Mouse (Mus musculus) limb, embryonic 11.5 days (tissue): ENCODE results near the gene Csdc2. TPM values are rescaled to one million over a fixed set of nuclear protein-coding genes. Genes with fewer than 3 reads are reported as not detected.
"Not testable (repeated sequence)": the region's sequence is repeated elsewhere in the genome, so short reads cannot be mapped to it uniquely, and the experiment has no call there.

Experiments
- ATAC-seq: fragments of 200-750 bp; cut with Nextera tagmentation; 2 replicates; pipeline ENCODE4 v1.8.0; 2017; ENCODE audit warnings: low read depth; ENCODE audit not compliant: insufficient number of reproducible peaks, low FRiP score, low TSS enrichment
- DNase-seq: peaks from one replicate; pipeline ENCODE4 v3.0.0-alpha.2; 2015; ENCODE audit warnings: low spot score
- H3K27ac ChIP-seq: fragments of 300-500 bp; sonication (generic); replicated peaks from 2 replicates; pipeline ENCODE4 v1.5.1; 2014; ENCODE audit warnings: low read depth, mild to moderate bottlenecking, low read length
- H3K27me3 ChIP-seq: fragments of 300-500 bp; sonication (generic); 2 replicates; pipeline ENCODE4 v1.6.1; 2014; ENCODE audit warnings: mild to moderate bottlenecking, low read length, mixed read lengths; ENCODE audit not compliant: control insufficient read depth, insufficient read depth
- H3K36me3 ChIP-seq: fragments of 300-500 bp; sonication (generic); 2 replicates; pipeline ENCODE4 v1.6.1; 2014; ENCODE audit warnings: mild to moderate bottlenecking, low read length, moderate library complexity, mixed read lengths; ENCODE audit not compliant: control insufficient read depth, insufficient read depth
- H3K4me1 ChIP-seq: fragments of 300-500 bp; sonication (generic); 2 replicates; pipeline ENCODE4 v1.6.1; 2014; ENCODE audit warnings: low read length, mixed read lengths; ENCODE audit not compliant: control insufficient read depth, insufficient read depth
- H3K4me2 ChIP-seq: fragments of 300-500 bp; sonication (generic); 2 replicates; pipeline ENCODE4 v1.6.1; 2014; ENCODE audit warnings: low read depth, mild to moderate bottlenecking, moderate library complexity; ENCODE audit not compliant: severe bottlenecking
- H3K4me3 ChIP-seq: fragments of 300-500 bp; sonication (generic); 2 replicates; pipeline ENCODE4 v1.5.1; 2014; ENCODE audit warnings: low read depth, low read length
- H3K9ac ChIP-seq: fragments of 300-500 bp; sonication (generic); 2 replicates; pipeline ENCODE4 v1.6.1; 2014; ENCODE audit warnings: mild to moderate bottlenecking, low read length
- H3K9me3 ChIP-seq: fragments of 300-500 bp; sonication (generic); 2 replicates; pipeline ENCODE4 v1.6.1; 2016; ENCODE audit warnings: low read length; ENCODE audit not compliant: control insufficient read depth
- WGBS: fragments of 180-500 bp; shearing (Covaris S2); extraction: QIAGEN DNeasy Blood & Tissue Kit; methylation state at CpG from one replicate; pipeline ENCODE4 v1.1.7; 2014; 5-methylcytosine and 5-hydroxymethylcytosine counted together
- polyA plus RNA-seq: library from polyadenylated mRNA; unstranded; fragments of >200 nt; fragmentation: Nextera tagmentation; extraction: Ambion mirVana; gene quantifications from 2 replicates; pipeline ENCODE4 v1.2.1, GENCODE M21; 2014

Csdc2 gene
- polyA plus RNA-seq, 1 experiment from 2014 or later: 4.9 TPM

DNA sequence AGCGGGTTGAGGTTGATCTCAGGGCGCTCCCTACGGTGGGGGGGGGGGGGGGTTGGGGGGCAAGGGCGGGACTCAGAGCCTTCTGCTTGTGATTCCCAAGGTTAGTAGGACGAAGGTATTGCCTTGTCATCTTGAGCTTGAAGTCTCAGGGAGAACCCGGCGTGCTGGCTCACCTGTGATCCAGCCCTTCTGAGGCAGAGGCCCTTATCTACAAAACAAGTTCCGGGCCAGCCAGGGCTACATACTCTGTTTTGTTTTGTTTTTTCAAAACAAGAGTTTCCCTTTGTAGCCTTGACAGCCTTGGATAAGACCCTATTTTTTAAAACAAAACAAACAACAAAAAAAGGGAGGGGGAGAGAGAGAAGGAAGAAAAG, 24.5 kb downstream of the Csdc2 start:
- H3K4me1 ChIP-seq: 0 out of 2 replicates have a peak, but pooled peaks cover 3% of the 10 kb centered on the region
- H3K27me3 ChIP-seq: no peaks in the 10 kb centered on the region
- peak; percentile 55 for ATAC-seq
- DNase-seq: no peak
- WGBS: under 1% methylated on average over 8 of the region's 8 CpGs
- no peaks in the 10 kb centered on the region for H3K9me3 ChIP-seq
- no peak overlapping the region for H3K27ac ChIP-seq
- H3K4me3 ChIP-seq: peak overlapping the region; percentile 58
- H3K4me2 ChIP-seq: peak overlapping the region; percentile 100
- H3K9ac ChIP-seq: no peak overlapping the region
- H3K36me3 ChIP-seq: no peaks in the 10 kb centered on the region

DNA sequence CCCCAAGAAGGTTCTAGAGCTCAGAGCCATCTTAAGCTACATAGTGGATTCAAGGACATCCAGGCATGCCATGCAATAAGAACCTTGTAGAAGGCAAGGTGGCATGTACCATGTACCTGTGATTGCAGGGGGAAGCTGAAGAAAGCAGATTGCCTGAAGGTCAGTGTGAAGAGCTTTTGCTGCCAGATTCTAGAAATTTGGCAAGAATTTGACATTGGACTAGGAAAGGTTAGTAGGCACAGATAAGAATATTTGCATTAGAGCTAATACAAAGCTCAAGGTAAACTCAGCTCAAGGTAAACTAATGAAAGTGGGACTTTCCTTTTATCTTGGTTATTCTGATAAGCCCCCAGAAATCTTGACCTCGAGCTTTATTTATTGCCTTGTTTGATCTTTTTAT, 27.7 kb downstream of the Csdc2 start:
- H3K4me2 ChIP-seq: no peak overlapping the region
- ATAC-seq (no peak), DNase-seq (no peak)
- no peak overlapping the region for H3K4me3 ChIP-seq
- no peak overlapping the region for H3K27ac ChIP-seq
- no peaks in the 10 kb centered on the region for H3K9me3 ChIP-seq
- 47% methylated on average over 1 of the region's 1 CpGs for WGBS
- no peak overlapping the region for H3K9ac ChIP-seq
- H3K36me3 ChIP-seq: no peaks in the 10 kb centered on the region
- no peaks in the 10 kb centered on the region for H3K27me3 ChIP-seq
- H3K4me1 ChIP-seq: 0 out of 2 replicates have a peak, but pooled peaks cover 3% of the 10 kb centered on the region

DNA sequence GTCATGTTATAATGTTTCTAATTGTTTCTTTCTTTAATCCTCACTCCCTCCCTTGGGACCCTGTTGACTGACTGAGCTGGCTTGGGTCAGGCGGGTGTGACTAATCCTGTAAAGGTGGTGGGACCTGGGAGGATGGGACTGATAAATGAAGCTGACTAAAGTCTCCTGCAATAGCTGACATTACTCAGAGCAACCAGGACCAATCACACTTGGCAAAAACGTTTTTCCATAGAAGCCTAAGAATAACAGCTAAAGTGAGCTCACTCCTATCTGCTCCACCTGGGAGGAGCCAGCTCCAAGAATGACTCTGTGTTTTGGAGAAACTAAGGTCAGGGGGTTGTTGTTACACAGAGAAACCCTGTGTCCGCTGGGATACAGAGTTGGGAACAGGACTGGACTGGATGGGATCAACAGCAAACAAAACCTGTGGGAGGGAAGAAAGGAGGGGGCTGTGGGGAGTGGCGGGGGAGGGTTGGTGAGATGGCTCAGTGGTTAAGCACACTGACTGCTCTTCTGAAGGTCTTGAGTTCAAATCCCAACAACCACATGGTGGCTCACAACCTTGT, 28.5 kb downstream of the Csdc2 start:
- Histone ChIP-seq H3K27me3 (no peaks in the 10 kb centered on the region), H3K36me3 (no peaks in the 10 kb centered on the region), H3K4me1 (0 out of 2 replicates have a peak, but pooled peaks cover 3% of the 10 kb centered on the region), H3K27ac (no peak overlapping the region), H3K9me3 (no peaks in the 10 kb centered on the region), H3K4me2 (no peak overlapping the region), H3K9ac (no peak overlapping the region), H3K4me3 (no peak overlapping the region)
- no peak for ATAC-seq
- no peak for DNase-seq
- WGBS: 68% methylated on average over 4 of the region's 4 CpGs

DNA sequence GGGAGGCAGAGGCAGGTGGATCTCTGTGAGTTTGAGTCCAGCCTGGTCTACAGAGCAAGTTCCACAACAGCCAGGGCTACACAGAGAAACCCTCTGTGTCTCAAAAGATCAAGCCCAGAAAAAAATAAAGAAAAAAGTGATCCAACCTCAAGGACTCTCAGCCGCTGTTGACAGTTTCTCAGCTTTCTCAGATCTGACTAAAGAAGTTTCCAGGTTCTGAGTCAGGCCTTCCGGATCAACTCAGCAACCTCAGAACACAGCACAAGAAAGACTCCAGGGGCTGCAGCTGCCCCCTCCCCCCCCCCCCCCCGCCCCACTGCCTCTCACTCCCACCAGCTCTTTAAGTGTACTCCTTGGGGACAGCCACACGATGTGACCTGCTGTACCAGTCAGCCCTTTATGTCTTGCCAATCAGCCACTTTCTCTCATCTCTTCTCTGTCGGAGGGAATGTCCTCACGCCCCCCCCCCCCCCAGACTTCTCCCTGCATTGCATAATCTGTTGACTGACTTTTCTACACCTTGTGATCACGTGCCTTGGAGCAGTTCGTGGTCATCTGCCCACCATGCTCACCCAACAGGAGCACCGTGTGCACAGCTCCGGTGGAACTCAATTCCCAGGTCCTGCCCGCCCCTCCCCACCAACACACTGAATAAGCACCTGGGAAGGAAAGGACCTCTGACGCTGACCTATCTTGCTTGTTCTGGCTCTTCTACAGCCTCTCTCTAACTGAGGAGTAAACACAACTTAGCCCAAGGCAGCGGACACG, 29.7 kb downstream of the Csdc2 start:
- H3K4me2 ChIP-seq: no peak overlapping the region
- no peak overlapping the region for H3K4me3 ChIP-seq
- H3K9ac ChIP-seq: no peak overlapping the region
- H3K4me1 ChIP-seq: no peaks in the 10 kb centered on the region
- H3K27me3 ChIP-seq: no peaks in the 10 kb centered on the region
- no peaks in the 10 kb centered on the region for H3K36me3 ChIP-seq
- ATAC-seq (no peak), DNase-seq (no peak)
- H3K27ac ChIP-seq: no peak overlapping the region
- 90% methylated on average over 12 of the region's 14 CpGs for WGBS
- no peaks in the 10 kb centered on the region for H3K9me3 ChIP-seq

DNA sequence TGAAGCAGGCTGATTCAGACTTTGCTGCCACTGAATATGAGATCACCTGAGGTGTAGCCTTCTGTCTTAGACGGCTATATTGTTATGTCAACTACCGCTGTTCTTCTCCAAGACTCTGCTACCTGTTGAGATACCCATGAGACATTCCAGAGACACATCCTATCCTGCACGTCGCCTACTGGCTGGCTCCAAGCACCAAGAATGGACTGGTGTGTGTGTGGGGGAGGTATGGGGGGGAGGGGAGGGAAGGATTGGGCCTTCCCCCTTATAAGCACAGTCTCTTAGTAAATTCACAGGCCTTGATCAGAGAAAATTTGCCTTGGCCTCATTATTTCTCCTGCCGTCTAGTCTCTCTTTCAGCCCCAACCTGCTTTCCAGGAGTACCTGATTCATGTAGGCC, 31.3 kb downstream of the Csdc2 start:
- WGBS: 87% methylated on average over 5 of the region's 5 CpGs
- DNase-seq: no peak
- no peaks in the 10 kb centered on the region for H3K4me1 ChIP-seq

DNA sequence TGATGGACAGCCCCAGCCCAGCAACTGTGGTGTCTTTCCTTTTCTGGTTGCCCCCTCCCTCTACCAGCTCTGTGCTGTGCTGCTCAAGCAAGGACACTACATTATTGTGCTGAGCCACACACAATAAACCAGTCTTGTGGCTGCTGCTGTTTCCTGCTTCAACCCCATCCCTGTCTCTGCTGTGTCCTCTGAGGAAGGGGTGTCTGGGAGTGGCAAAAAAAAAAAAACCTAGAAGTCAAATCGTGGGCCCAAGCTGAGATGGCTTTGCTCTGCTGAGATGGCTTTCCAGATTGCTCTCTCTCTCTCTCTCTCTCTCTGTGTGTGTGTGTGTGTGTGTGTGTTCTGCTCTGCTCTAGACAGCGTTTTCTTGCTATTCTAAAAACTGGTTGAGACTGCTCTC, 31.9 kb downstream of the Csdc2 start:
- WGBS: 55% methylated on average over 2 of the region's 2 CpGs
- no peaks in the 10 kb centered on the region for H3K9me3 ChIP-seq
- DNase-seq (no peak), ATAC-seq (no peak)
- no peaks in the 10 kb centered on the region for H3K36me3 ChIP-seq
- H3K4me1 ChIP-seq: no peaks in the 10 kb centered on the region
- no peak overlapping the region for H3K27ac ChIP-seq
- H3K4me3 ChIP-seq: no peak overlapping the region
- H3K27me3 ChIP-seq: no peaks in the 10 kb centered on the region
- no peak overlapping the region for H3K4me2 ChIP-seq
- H3K9ac ChIP-seq: no peak overlapping the region

More for the DNA sequence above, 31.3 kb downstream of the Csdc2 start:
- Histone ChIP-seq H3K27ac (no peak overlapping the region), H3K9ac (no peak overlapping the region), H3K4me3 (no peak overlapping the region), H3K27me3 (no peaks in the 10 kb centered on the region), H3K9me3 (no peaks in the 10 kb centered on the region), H3K36me3 (no peaks in the 10 kb centered on the region), H3K4me2 (no peak overlapping the region)
- no peak for ATAC-seq

DNA sequence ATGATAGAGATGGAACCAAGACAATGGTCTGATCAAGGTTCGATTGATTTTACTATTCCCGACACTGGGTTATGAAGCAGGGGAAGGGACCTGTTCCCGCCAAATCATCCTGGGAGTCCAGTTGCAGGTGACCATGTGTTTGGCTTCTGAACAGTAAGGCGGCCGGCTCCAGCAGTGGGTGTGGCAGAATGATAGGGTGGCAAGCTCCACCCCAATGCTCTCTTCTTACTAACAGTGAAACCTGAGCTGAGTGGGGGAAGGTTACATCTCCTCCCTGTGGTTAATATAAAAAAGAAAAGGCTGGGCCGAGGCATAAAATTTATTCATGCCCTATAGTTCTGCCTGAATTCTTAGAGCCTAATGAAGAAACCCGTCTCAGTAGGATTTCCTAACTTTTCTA, 32.6 kb downstream of the Csdc2 start:
- Histone ChIP-seq H3K27ac (no peak overlapping the region), H3K36me3 (no peaks in the 10 kb centered on the region)

DNA sequence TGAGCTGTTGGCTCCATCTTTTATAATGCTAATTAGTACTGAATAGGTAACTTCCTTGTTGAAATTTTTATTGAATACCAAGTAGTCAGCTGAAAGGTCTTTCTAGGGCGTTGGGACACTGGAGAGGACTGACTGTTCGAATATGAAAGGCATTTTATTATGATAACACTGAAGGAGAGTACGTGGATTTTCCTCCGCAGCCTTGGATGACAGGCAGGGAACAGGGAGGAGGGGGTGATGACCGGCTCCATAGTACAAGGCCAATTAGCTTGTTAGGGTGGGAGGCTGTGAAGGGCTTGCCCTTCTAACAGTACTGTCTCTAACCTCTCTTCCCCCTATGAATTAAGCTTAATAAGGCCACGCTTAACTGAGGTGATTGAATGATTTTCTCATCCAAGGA, 33.1 kb downstream of the Csdc2 start:
- H3K4me3 ChIP-seq, H3K9ac ChIP-seq, ATAC-seq, H3K4me2 ChIP-seq, H3K9me3 ChIP-seq, H3K4me1 ChIP-seq, H3K27me3 ChIP-seq, H3K27ac ChIP-seq, DNase-seq, H3K36me3 ChIP-seq: not testable (repeated sequence)
- 77% methylated on average over 6 of the region's 6 CpGs for WGBS

More for the DNA sequence above, 32.6 kb downstream of the Csdc2 start:
- WGBS: 55% methylated on average over 7 of the region's 7 CpGs
- no peaks in the 10 kb centered on the region for H3K9me3 ChIP-seq
- ATAC-seq: no peak
- no peak overlapping the region for H3K9ac ChIP-seq
- no peaks in the 10 kb centered on the region for H3K27me3 ChIP-seq
- peak; percentile 40 for DNase-seq
- no peak overlapping the region for H3K4me3 ChIP-seq
- H3K4me2 ChIP-seq: no peak overlapping the region
- no peaks in the 10 kb centered on the region for H3K4me1 ChIP-seq
